Mouse (Mus musculus): ENCODE results near the gene Gm11009. TPM values are rescaled to one million over a fixed set of nuclear protein-coding genes. Genes with fewer than 3 reads are reported as not detected.
"Not testable (repeated sequence)": the region's sequence is repeated elsewhere in the genome, so short reads cannot be mapped to it uniquely, and the experiment has no call there.

Gene Gm11009
- polyA plus RNA-seq (2014; fragmentation: Nextera tagmentation; extraction: Ambion mirVana): not detected in 2 replicates

DNA sequence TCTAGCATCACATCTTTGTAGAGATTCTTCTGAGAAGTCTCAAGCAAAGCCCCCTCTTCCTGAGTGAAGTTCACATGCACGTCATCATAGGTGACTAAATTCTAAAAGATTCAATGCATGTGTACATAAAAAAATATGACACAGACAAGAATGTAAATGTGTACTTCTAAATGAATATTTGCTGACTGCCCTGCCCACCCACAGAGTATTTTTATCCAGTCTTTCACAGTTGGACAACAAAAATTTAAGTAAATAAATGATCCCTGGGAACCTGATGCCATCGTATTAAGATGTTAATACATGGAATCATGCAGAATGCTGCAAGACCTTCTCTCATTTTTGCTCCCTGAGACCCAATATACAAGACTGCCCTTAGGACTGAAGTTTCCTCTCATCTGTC, at the start of gene Gm11009:
Gene Gm11009 (minus strand): TSS at position 101 of the 400 bp plus-strand sequence.
- not testable (repeated sequence) for H3K9ac ChIP-seq (ENCODE audit: low read length); ATAC-seq (ENCODE audit: low FRiP score); H3K4me3 ChIP-seq (ENCODE audit: low read depth, low read length); H3K27me3 ChIP-seq (ENCODE audit: control insufficient read depth, insufficient read depth, low read length); H3K36me3 ChIP-seq (ENCODE audit: control insufficient read depth, insufficient read depth, low read length); H3K4me2 ChIP-seq; DNase-seq (ENCODE audit: low spot score, missing footprints); H3K4me1 ChIP-seq (ENCODE audit: control insufficient read depth, insufficient read depth, low read length); H3K9me3 ChIP-seq (ENCODE audit: control insufficient read depth, low read length); H3K27ac ChIP-seq (ENCODE audit: low read depth, low read length)
- WGBS: no CpG with 5 or more reads among the region's 2 CpGs

Other genes starting within 250 kb of the Gm11009 start
- 1.0 and 1.5 TPM in 2 replicates for gene Gm2004, start 169.7 kb downstream of the Gm11009 start, polyA plus RNA-seq (2014; fragmentation: Nextera tagmentation; extraction: Ambion mirVana)
- gene 2210418O10Rik, start 92.9 kb downstream of the Gm11009 start, polyA plus RNA-seq (2014; fragmentation: Nextera tagmentation; extraction: Ambion mirVana): 10.0 and 15.5 TPM in 2 replicates
- 12.3 and 13.1 TPM in 2 replicates for gene Gm14435, start 104.1 kb upstream of the Gm11009 start, polyA plus RNA-seq (2014; fragmentation: Nextera tagmentation; extraction: Ambion mirVana)
- 5.9 and 9.3 TPM in 2 replicates for gene Gm14434, start 167.3 kb upstream of the Gm11009 start, polyA plus RNA-seq (2014; fragmentation: Nextera tagmentation; extraction: Ambion mirVana)
- not detected in 2 replicates for gene Zfp967, start 201.6 kb upstream of the Gm11009 start, polyA plus RNA-seq (2014; fragmentation: Nextera tagmentation; extraction: Ambion mirVana)

Data from midbrain, embryonic 11.5 days (tissue).